Mouse (Mus musculus): ENCODE results near the gene Exosc8. TPM values are rescaled to one million over a fixed set of nuclear protein-coding genes. Genes with fewer than 3 reads are reported as not detected.
"Not testable (repeated sequence)": the region's sequence is repeated elsewhere in the genome, so short reads cannot be mapped to it uniquely, and the experiment has no call there.

Exosc8 gene
- 10 to 100 TPM; 10.8 to 14.1 TPM for total RNA-seq (2021)
- long read RNA-seq, experiment 1, transcript Exosc8-201 (11 exons, 1,300 nt), result major isoform, 8 of 10 reads
- long read RNA-seq, experiment 1, partial matches to known transcripts, result 1 of 10 reads
- long read RNA-seq, experiment 1, other reads (novel, unspliced or antisense), result 1 of 10 reads
- long read RNA-seq, experiment 2, transcript Exosc8-201 (11 exons, 1,300 nt), result major isoform, 9 of 10 reads
- long read RNA-seq, experiment 2, partial matches to known transcripts, result 0 of 10 reads
- long read RNA-seq, experiment 2, other reads (novel, unspliced or antisense), result 1 of 10 reads

- TF ChIP-seq CTCF (IDR thresholded peaks at IDR 0.05), result no peak; the same call in none of the 2 replicates
- DNase-seq, result peak; percentile 93
- Histone ChIP-seq H3K4me3 (peak within 1 kb of the TSS; percentile 94), H3K27ac (peak within 1 kb of the TSS; percentile 99)
- intact Hi-C loops (cut with DNase I), result loop anchor here (2.0 kb wide), 2 partner anchors 73 to 329 kb away; no protein-coding TSS in a partner anchor
Observed at GRCm38 (mm10) chr3:54735247-54736046, at the start of gene Exosc8, which contains the start of gene Alg5. TSS of gene Exosc8 (minus strand) at chr3:54735393. TSS of gene Alg5 (plus strand) at chr3:54735539.

GRCm38 (mm10) chr3:54775989-54776631, 40.9 kb upstream of the Exosc8 start:
- no peak for DNase-seq
- TF ChIP-seq CTCF (IDR thresholded peaks at IDR 0.05), result no peak
- H3K27ac ChIP-seq, result no peak overlapping the region
- intact Hi-C loops (cut with DNase I), result no loop called here
- no peak overlapping the region for H3K4me3 ChIP-seq

- peak; percentile 17; the same call in 1 of the 2 replicates for TF ChIP-seq CTCF (IDR thresholded peaks at IDR 0.05)
- Histone ChIP-seq H3K4me3 (no peak overlapping the region), H3K27ac (no peak overlapping the region)
- intact Hi-C loops (cut with DNase I), result no loop called here
- no peak for DNase-seq
Observed at GRCm38 (mm10) chr3:54773613-54774012, 38.4 kb upstream of the Exosc8 start.

GRCm38 (mm10) chr3:54769349-54770275, 34.4 kb upstream of the Exosc8 start:
- no peak overlapping the region for H3K4me3 ChIP-seq
- H3K27ac ChIP-seq, result no peak overlapping the region
- intact Hi-C loops (cut with DNase I), result no loop called here
- DNase-seq, result no peak
- TF ChIP-seq CTCF (IDR thresholded peaks at IDR 0.05), result no peak

- TF ChIP-seq CTCF (IDR thresholded peaks at IDR 0.05), result no peak
- Histone ChIP-seq H3K4me3 (no peak overlapping the region), H3K27ac (no peak overlapping the region)
- intact Hi-C loops (cut with DNase I), result no loop called here
- no peak for DNase-seq
Observed at GRCm38 (mm10) chr3:54768592-54768991, 33.4 kb upstream of the Exosc8 start.

- intact Hi-C loops (cut with DNase I), result no loop called here
- DNase-seq, result no peak
- no peak overlapping the region for H3K27ac ChIP-seq
Observed at GRCm38 (mm10) chr3:54766811-54767210, 31.6 kb upstream of the Exosc8 start.

GRCm38 (mm10) chr3:54766034-54766433, 30.8 kb upstream of the Exosc8 start:
- no peak overlapping the region for H3K4me3 ChIP-seq
- TF ChIP-seq CTCF (IDR thresholded peaks at IDR 0.05), result no peak
- no peak overlapping the region for H3K27ac ChIP-seq
- intact Hi-C loops (cut with DNase I), result no loop called here
- no peak for DNase-seq

More at GRCm38 (mm10) chr3:54766811-54767210, 31.6 kb upstream of the Exosc8 start:
- no peak overlapping the region for H3K4me3 ChIP-seq
- TF ChIP-seq CTCF (IDR thresholded peaks at IDR 0.05), result no peak

GRCm38 (mm10) chr3:54765521-54765920, 30.3 kb upstream of the Exosc8 start:
- DNase-seq; H3K4me3 ChIP-seq; intact Hi-C loops (cut with DNase I); H3K27ac ChIP-seq: not testable (repeated sequence)
- TF ChIP-seq CTCF (IDR thresholded peaks at IDR 0.05), result peak; percentile 43

GRCm38 (mm10) chr3:54764418-54764817, 29.2 kb upstream of the Exosc8 start:
- peak overlapping the region; percentile 66 for H3K27ac ChIP-seq
- TF ChIP-seq CTCF (IDR thresholded peaks at IDR 0.05), result no peak

GRCm38 (mm10) chr3:54761258-54761657, 26.1 kb upstream of the Exosc8 start:
- Histone ChIP-seq H3K4me3 (no peak overlapping the region), H3K27ac (no peak overlapping the region)
- DNase-seq, result no peak
- intact Hi-C loops (cut with DNase I), result no loop called here
- TF ChIP-seq CTCF (IDR thresholded peaks at IDR 0.05), result no peak

More at GRCm38 (mm10) chr3:54764418-54764817, 29.2 kb upstream of the Exosc8 start:
- intact Hi-C loops (cut with DNase I), result no loop called here
- peak overlapping the region; percentile 63 for H3K4me3 ChIP-seq
- peak; percentile 49 for DNase-seq

- no peak for TF ChIP-seq CTCF (IDR thresholded peaks at IDR 0.05)
- DNase-seq, result no peak
- intact Hi-C loops (cut with DNase I), result no loop called here
- no peak overlapping the region for H3K4me3 ChIP-seq
- H3K27ac ChIP-seq, result no peak overlapping the region
Observed at GRCm38 (mm10) chr3:54760321-54761115, 25.3 kb upstream of the Exosc8 start.

Data from gastrocnemius, adult 2 months (tissue).